Mouse (Mus musculus): ENCODE data around the gene Ank3. TPM values are rescaled to one million over a fixed set of nuclear protein-coding genes. Genes with fewer than 3 reads are reported as not detected.
A peak's percentile ranks its signal among the peaks of the same experiment; 100 is the strongest.

Ank3 gene
- total RNA-seq, 2 experiments from 2014 or later = 84.2 to 92.8 TPM

- no peak for DNase-seq
Observed at GRCm38 (mm10) chr10:69538236-69538635, 139.7 kb downstream of the Ank3 start.

- no peak for DNase-seq
Observed at GRCm38 (mm10) chr10:69542439-69542838, 143.9 kb downstream of the Ank3 start.

GRCm38 (mm10) chr10:69543876-69544620 lies 145.5 kb downstream of the Ank3 start:
- no peak for DNase-seq

GRCm38 (mm10) chr10:69544653-69545052 lies 146.1 kb downstream of the Ank3 start:
- no peak for DNase-seq

GRCm38 (mm10) chr10:69545936-69546335 lies 147.4 kb downstream of the Ank3 start:
- DNase-seq = no peak

GRCm38 (mm10) chr10:69546643-69547042 lies 148.1 kb downstream of the Ank3 start:
- no peak for DNase-seq

- no peak for DNase-seq
Observed at GRCm38 (mm10) chr10:69548771-69549170, 150.2 kb downstream of the Ank3 start.

- no peak for DNase-seq
Observed at GRCm38 (mm10) chr10:69549221-69549620, 150.6 kb downstream of the Ank3 start.

- no peak for DNase-seq
Observed at GRCm38 (mm10) chr10:69550824-69551223, 152.3 kb downstream of the Ank3 start.

GRCm38 (mm10) chr10:69553091-69553490 lies 154.5 kb downstream of the Ank3 start:
- no peak for DNase-seq

GRCm38 (mm10) chr10:69555592-69555991 lies 157.0 kb downstream of the Ank3 start:
- DNase-seq = no peak

GRCm38 (mm10) chr10:69556278-69556677 lies 157.7 kb downstream of the Ank3 start:
- DNase-seq = peak; percentile 65

GRCm38 (mm10) chr10:69560237-69560636 lies 161.7 kb downstream of the Ank3 start:
- no peak for DNase-seq

- DNase-seq = no peak
Observed at GRCm38 (mm10) chr10:69562931-69563330, 164.4 kb downstream of the Ank3 start.

GRCm38 (mm10) chr10:69565052-69565451 lies 166.5 kb downstream of the Ank3 start:
- peak; percentile 35 for DNase-seq

GRCm38 (mm10) chr10:69568976-69569375 lies 170.4 kb downstream of the Ank3 start:
- no peak for DNase-seq

GRCm38 (mm10) chr10:69569740-69570139 lies 171.2 kb downstream of the Ank3 start:
- DNase-seq = no peak

GRCm38 (mm10) chr10:69570466-69571288 lies 172.1 kb downstream of the Ank3 start:
- no peak for DNase-seq

GRCm38 (mm10) chr10:69571422-69571821 lies 172.8 kb downstream of the Ank3 start:
- no peak for DNase-seq

- DNase-seq = no peak
Observed at GRCm38 (mm10) chr10:69571972-69572371, 173.4 kb downstream of the Ank3 start.

- DNase-seq = no peak
Observed at GRCm38 (mm10) chr10:69573054-69573453, 174.5 kb downstream of the Ank3 start.

GRCm38 (mm10) chr10:69573746-69574145 lies 175.2 kb downstream of the Ank3 start:
- no peak for DNase-seq

- DNase-seq = no peak
Observed at GRCm38 (mm10) chr10:69574190-69574663, 175.7 kb downstream of the Ank3 start.

GRCm38 (mm10) chr10:69574894-69575293 lies 176.3 kb downstream of the Ank3 start:
- no peak for DNase-seq

Measured in heart, postnatal 4 days (tissue).